Mouse (Mus musculus): ENCODE measurements at regions not wholly inside any gene's neighbourhood (a gene's known extent, or its start where the extent isn't known, plus 50 kb on each side); places are given as distances from the start of the nearest gene placed in this dataset.

GRCm38 (mm10) chr3:57228400-57228799 lies 73.4 kb downstream of the Tm4sf1 start:
- no peak for DNase-seq (ENCODE audit: low read depth, low spot score)

GRCm38 (mm10) chr3:57223773-57224172 lies 78.0 kb downstream of the Tm4sf1 start:
- peak; percentile 11 for DNase-seq (ENCODE audit: low read depth, low spot score)

GRCm38 (mm10) chr3:57222318-57222914 lies 79.4 kb downstream of the Tm4sf1 start:
- no peak for DNase-seq (ENCODE audit: low read depth, low spot score)

GRCm38 (mm10) chr3:57218431-57218830 lies 83.4 kb downstream of the Tm4sf1 start:
- peak; percentile 56 for DNase-seq (ENCODE audit: low read depth, low spot score)

- peak; percentile 60 for DNase-seq (ENCODE audit: low read depth, low spot score)
Measured at GRCm38 (mm10) chr3:57204066-57204723, 97.6 kb downstream of the Tm4sf1 start.

- no peak for DNase-seq (ENCODE audit: low read depth, low spot score)
Measured at GRCm38 (mm10) chr3:57203418-57203817, 98.4 kb downstream of the Tm4sf1 start.

GRCm38 (mm10) chr3:57181587-57181986 lies 120.2 kb downstream of the Tm4sf1 start:
- DNase-seq (ENCODE audit: low read depth, low spot score), result no peak

GRCm38 (mm10) chr3:57153177-57153948 lies 148.4 kb downstream of the Tm4sf1 start:
- DNase-seq (ENCODE audit: low read depth, low spot score), result no peak

GRCm38 (mm10) chr3:57149156-57149555 lies 152.6 kb downstream of the Tm4sf1 start:
- no peak for DNase-seq (ENCODE audit: low read depth, low spot score)

GRCm38 (mm10) chr3:57136847-57137246 lies 164.9 kb downstream of the Tm4sf1 start:
- DNase-seq (ENCODE audit: low read depth, low spot score), result peak; percentile 57

- no peak for DNase-seq (ENCODE audit: low read depth, low spot score)
Measured at GRCm38 (mm10) chr3:57128606-57129005, 173.2 kb downstream of the Tm4sf1 start.

GRCm38 (mm10) chr3:57125792-57126485 lies 175.8 kb downstream of the Tm4sf1 start:
- DNase-seq (ENCODE audit: low read depth, low spot score), result no peak

- peak; percentile 20 for DNase-seq (ENCODE audit: low read depth, low spot score)
Measured at GRCm38 (mm10) chr3:57118016-57118415, 183.8 kb downstream of the Tm4sf1 start.

- DNase-seq (ENCODE audit: low read depth, low spot score), result no peak
Measured at GRCm38 (mm10) chr3:57102254-57102653, 199.5 kb downstream of the Tm4sf1 start.

GRCm38 (mm10) chr3:57100515-57100914 lies 201.3 kb downstream of the Tm4sf1 start:
- DNase-seq (ENCODE audit: low read depth, low spot score), result no peak

GRCm38 (mm10) chr3:57094936-57095335 lies 206.9 kb downstream of the Tm4sf1 start:
- no peak for DNase-seq (ENCODE audit: low read depth, low spot score)

- no peak for DNase-seq (ENCODE audit: low read depth, low spot score)
Measured at GRCm38 (mm10) chr3:57093201-57093940, 208.4 kb downstream of the Tm4sf1 start.

GRCm38 (mm10) chr3:57074516-57074915 lies 227.3 kb downstream of the Tm4sf1 start:
- no peak for DNase-seq (ENCODE audit: low read depth, low spot score)

- DNase-seq (ENCODE audit: low read depth, low spot score), result no peak
Measured at GRCm38 (mm10) chr3:57073962-57074506, 227.8 kb downstream of the Tm4sf1 start.

- DNase-seq (ENCODE audit: low read depth, low spot score), result no peak
Measured at GRCm38 (mm10) chr3:57033021-57033420, 268.8 kb downstream of the Tm4sf1 start.

- no peak for DNase-seq (ENCODE audit: low read depth, low spot score)
Measured at GRCm38 (mm10) chr3:57018171-57018570, 283.6 kb downstream of the Tm4sf1 start.

Measured in R1 (cell line).